Mouse (Mus musculus) urinary bladder, adult 18-20 months (tissue): ENCODE measurements around the gene Rora.

Experiments used
- DNase-seq, 2 experiments: peaks; one replicate each; pipeline ENCODE4 v3.0.0; 2022; ENCODE audit warnings: low spot score in 2 of 2, mixed read lengths in 2 of 2

Rora gene

GRCm38 (mm10) chr9:68688151-68688550, 34.6 kb downstream of the Rora start:
- DNase-seq: no peak

GRCm38 (mm10) chr9:68689351-68689750, 35.8 kb downstream of the Rora start:
- DNase-seq: no peak

GRCm38 (mm10) chr9:68694889-68695495, 41.4 kb downstream of the Rora start:
- no peak for DNase-seq

- no peak for DNase-seq
Observed at GRCm38 (mm10) chr9:68695496-68695969, 41.9 kb downstream of the Rora start.

GRCm38 (mm10) chr9:68696425-68696956, 42.9 kb downstream of the Rora start:
- no peak for DNase-seq

- no peak for DNase-seq
Observed at GRCm38 (mm10) chr9:68699341-68699740, 45.8 kb downstream of the Rora start.

GRCm38 (mm10) chr9:68699856-68700255, 46.3 kb downstream of the Rora start:
- DNase-seq: no peak

GRCm38 (mm10) chr9:68707636-68708035, 54.0 kb downstream of the Rora start:
- no peak for DNase-seq

GRCm38 (mm10) chr9:68709232-68709631, 55.6 kb downstream of the Rora start:
- no peak for DNase-seq

- no peak for DNase-seq
Observed at GRCm38 (mm10) chr9:68710893-68711654, 57.5 kb downstream of the Rora start.

- peak in 1 of 2 experiments; percentile 9 for DNase-seq
Observed at GRCm38 (mm10) chr9:68716961-68717360, 63.4 kb downstream of the Rora start.

- DNase-seq: no peak
Observed at GRCm38 (mm10) chr9:68718427-68718826, 64.8 kb downstream of the Rora start.

GRCm38 (mm10) chr9:68719286-68719685, 65.7 kb downstream of the Rora start:
- no peak for DNase-seq

- peak in 1 of 2 experiments; percentile 2 for DNase-seq
Observed at GRCm38 (mm10) chr9:68724636-68725285, 71.2 kb downstream of the Rora start.

GRCm38 (mm10) chr9:68727166-68727855, 73.7 kb downstream of the Rora start:
- no peak for DNase-seq

- no peak for DNase-seq
Observed at GRCm38 (mm10) chr9:68731438-68731837, 77.9 kb downstream of the Rora start.

GRCm38 (mm10) chr9:68732929-68733328, 79.3 kb downstream of the Rora start:
- no peak for DNase-seq

GRCm38 (mm10) chr9:68735886-68736285, 82.3 kb downstream of the Rora start:
- no peak for DNase-seq

- DNase-seq: no peak
Observed at GRCm38 (mm10) chr9:68737197-68737736, 83.7 kb downstream of the Rora start.

GRCm38 (mm10) chr9:68745931-68746646, 92.5 kb downstream of the Rora start:
- no peak for DNase-seq

GRCm38 (mm10) chr9:68756976-68757375, 103.4 kb downstream of the Rora start:
- DNase-seq: peak in 1 of 2 experiments; percentile 4
